Mouse (Mus musculus): ENCODE results near the gene Crtc2. TPM values are rescaled to one million over a fixed set of nuclear protein-coding genes. Genes with fewer than 3 reads are reported as not detected.

Crtc2 gene
- polyA plus RNA-seq, 1 experiment from 2014 or later = 17.5 TPM

- ATAC-seq (replicated peaks; ENCODE audit: low FRiP score, low TSS enrichment, low read depth) (no peak), DNase-seq (ENCODE audit: low spot score) (no peak)
- Histone ChIP-seq H3K27me3 (replicated peaks; ENCODE audit: control insufficient read depth, insufficient read depth, low read length) (no peaks in the 10 kb centered on the region), H3K4me1 (replicated peaks; ENCODE audit: control insufficient read depth, insufficient read depth, low read length) (0 out of 2 replicates have a peak, but pooled peaks cover 3% of the 10 kb centered on the region), H3K9ac (ENCODE audit: low read length) (peak overlapping the region; percentile 80), H3K4me3 (ENCODE audit: low read depth, low read length) (peak overlapping the region; percentile 83), H3K27ac (ENCODE audit: low read depth) (peak overlapping the region; percentile 95; the same call in 1 of the 2 replicates), H3K9me3 (ENCODE audit: control insufficient read depth, low read length) (no peaks in the 10 kb centered on the region; the same call in 1 of the 2 replicates), H3K36me3 (ENCODE audit: control insufficient read depth, insufficient read depth, low read length) (peaks cover 21% of the 10 kb centered on the region), H3K4me2 (ENCODE audit: low read length) (peak overlapping the region; percentile 64)
- 10% methylated on average over 8 of the region's 8 CpGs for WGBS
These were observed 22.9 kb upstream of the Crtc2 start for GRCm38 (mm10) chr3:90231075-90231474.

DNA sequence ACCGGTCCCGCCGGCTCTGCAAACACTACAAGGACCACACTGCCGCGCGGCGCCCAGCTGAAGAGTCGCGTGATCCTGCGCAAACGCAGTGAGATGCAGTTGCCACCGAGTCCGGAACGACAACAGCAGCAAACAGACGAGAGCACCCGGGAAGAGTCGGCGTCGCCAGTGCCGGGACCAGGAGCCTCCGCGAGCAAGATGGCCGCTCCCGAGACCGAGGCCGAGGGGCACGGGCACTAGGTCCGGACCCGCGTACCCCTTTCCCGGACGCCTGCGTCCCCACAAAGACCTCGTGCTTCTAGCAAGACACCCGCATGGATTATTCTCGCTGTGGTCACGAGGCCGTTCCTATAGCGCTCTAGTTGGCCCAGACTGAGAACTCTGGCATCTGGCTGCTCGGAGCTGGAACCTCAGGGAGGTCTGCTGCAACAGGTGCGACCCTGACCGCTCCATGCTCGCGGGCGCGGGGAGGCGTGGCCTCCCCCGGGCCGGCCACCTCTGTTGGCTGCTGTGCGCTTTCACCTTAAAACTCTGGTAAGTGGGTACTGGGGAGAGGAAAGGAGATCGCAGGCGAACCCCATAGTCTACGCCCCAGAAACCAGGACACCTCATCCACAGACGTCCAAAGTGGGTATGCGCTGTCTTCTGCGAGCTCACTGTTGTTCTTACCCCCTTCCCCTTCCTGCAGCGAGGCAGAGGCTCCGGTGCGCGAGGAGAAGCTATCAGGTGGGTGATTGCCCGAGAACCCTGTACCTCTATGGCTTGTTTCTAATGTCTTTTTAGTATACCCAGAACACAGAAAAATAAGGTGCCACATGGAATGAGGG is 22.2 kb upstream of the Crtc2 start, which contains the start of gene Jtb:
Gene Jtb (plus strand): TSS at position 91 of the 827 bp plus-strand sequence.
- Histone ChIP-seq H3K27me3 (replicated peaks; ENCODE audit: control insufficient read depth, insufficient read depth, low read length) (no peaks in the 10 kb centered on the region), H3K36me3 (ENCODE audit: control insufficient read depth, insufficient read depth, low read length) (peaks cover 21% of the 10 kb centered on the region), H3K4me2 (ENCODE audit: low read length) (peak within 1 kb of the TSS; percentile 64), H3K9ac (ENCODE audit: low read length) (peak within 1 kb of the TSS; percentile 80), H3K4me1 (replicated peaks; ENCODE audit: control insufficient read depth, insufficient read depth, low read length) (0 out of 2 replicates have a peak, but pooled peaks cover 3% of the 10 kb centered on the region), H3K27ac (ENCODE audit: low read depth) (peak within 1 kb of the TSS; percentile 95), H3K9me3 (ENCODE audit: control insufficient read depth, low read length) (no peaks in the 10 kb centered on the region; the same call in 1 of the 2 replicates), H3K4me3 (ENCODE audit: low read depth, low read length) (peak within 1 kb of the TSS; percentile 83)
- WGBS = 0% methylated on average over 61 of the region's 61 CpGs
- ATAC-seq (replicated peaks; ENCODE audit: low FRiP score, low TSS enrichment, low read depth) (peak; percentile 97), DNase-seq (ENCODE audit: low spot score) (peak; percentile 94)

DNA sequence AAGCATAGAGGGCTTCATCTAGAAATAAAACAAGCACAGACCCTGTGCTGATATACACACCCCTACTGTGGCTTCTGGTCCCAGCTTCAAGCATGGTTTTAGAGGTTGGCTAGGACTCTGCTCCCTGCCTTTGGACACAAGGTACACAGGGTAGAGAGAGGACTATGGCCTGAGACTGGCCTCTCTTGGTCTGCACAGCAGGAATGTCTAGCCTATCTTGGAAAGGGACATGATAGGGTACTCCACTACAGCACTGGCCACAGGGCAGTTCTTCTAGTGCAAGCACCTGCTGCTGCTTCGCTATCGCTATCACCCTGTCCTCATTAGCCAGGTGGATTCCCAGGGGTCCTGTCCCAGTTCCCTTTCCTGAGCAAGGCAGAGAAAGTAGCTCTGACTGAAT is 12.7 kb upstream of the Crtc2 start:
- Histone ChIP-seq H3K27ac (ENCODE audit: low read depth) (no peak overlapping the region), H3K27me3 (replicated peaks; ENCODE audit: control insufficient read depth, insufficient read depth, low read length) (no peaks in the 10 kb centered on the region), H3K4me2 (ENCODE audit: low read length) (no peak overlapping the region), H3K9ac (ENCODE audit: low read length) (no peak overlapping the region), H3K9me3 (ENCODE audit: control insufficient read depth, low read length) (no peaks in the 10 kb centered on the region), H3K4me1 (replicated peaks; ENCODE audit: control insufficient read depth, insufficient read depth, low read length) (peaks cover 9% of the 10 kb centered on the region), H3K4me3 (ENCODE audit: low read depth, low read length) (no peak overlapping the region), H3K36me3 (ENCODE audit: control insufficient read depth, insufficient read depth, low read length) (0 out of 2 replicates have a peak, but pooled peaks cover 3% of the 10 kb centered on the region)
- DNase-seq (ENCODE audit: low spot score) (no peak), ATAC-seq (replicated peaks; ENCODE audit: low FRiP score, low TSS enrichment, low read depth) (no peak)
- WGBS = 93% methylated on average over 2 of the region's 2 CpGs

DNA sequence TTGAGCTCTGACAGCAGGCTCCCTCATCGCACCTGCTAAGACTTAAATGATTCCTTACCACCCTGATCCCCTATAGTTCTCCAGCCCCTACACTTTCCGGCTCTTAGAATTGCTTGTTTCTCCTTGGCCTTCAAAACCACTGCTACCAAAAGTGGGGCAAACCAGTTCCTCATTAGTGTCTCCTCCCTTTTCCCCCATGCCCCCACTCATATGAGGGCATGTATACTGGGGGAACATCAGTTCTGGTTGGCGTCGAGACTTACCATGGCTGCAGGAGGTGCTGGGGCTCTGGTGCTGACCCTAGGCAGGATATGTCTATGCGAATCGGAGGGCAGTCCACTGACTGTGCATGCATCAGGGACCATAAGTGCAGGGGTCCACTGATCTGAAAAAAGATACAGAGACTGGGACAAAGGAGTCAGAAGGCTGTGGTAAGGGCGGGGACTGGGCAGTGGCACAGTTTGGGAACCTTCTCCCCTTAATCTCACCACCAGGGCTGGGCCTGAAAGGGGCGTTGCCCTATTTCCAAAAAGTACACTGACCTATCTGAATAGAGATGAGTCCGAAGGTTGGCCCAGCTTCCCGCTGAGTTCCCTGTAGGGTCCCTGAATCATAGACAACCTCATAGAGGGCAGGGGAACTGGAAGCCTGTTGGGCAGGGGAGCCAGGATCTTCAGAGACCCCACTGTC is 12.1 kb upstream of the Crtc2 start:
- H3K9ac ChIP-seq (ENCODE audit: low read length) = no peak overlapping the region
- WGBS = 80% methylated on average over 10 of the region's 10 CpGs
- H3K36me3 ChIP-seq (ENCODE audit: control insufficient read depth, insufficient read depth, low read length) = 0 out of 2 replicates have a peak, but pooled peaks cover 3% of the 10 kb centered on the region
- H3K9me3 ChIP-seq (ENCODE audit: control insufficient read depth, low read length) = no peaks in the 10 kb centered on the region
- H3K4me3 ChIP-seq (ENCODE audit: low read depth, low read length) = no peak overlapping the region
- ATAC-seq (replicated peaks; ENCODE audit: low FRiP score, low TSS enrichment, low read depth) (no peak), DNase-seq (ENCODE audit: low spot score) (no peak)
- H3K4me2 ChIP-seq (ENCODE audit: low read length) = peak overlapping the region; percentile 68; the same call in 1 of the 2 replicates
- peaks cover 9% of the 10 kb centered on the region for H3K4me1 ChIP-seq (replicated peaks; ENCODE audit: control insufficient read depth, insufficient read depth, low read length)
- no peaks in the 10 kb centered on the region for H3K27me3 ChIP-seq (replicated peaks; ENCODE audit: control insufficient read depth, insufficient read depth, low read length)
- no peak overlapping the region for H3K27ac ChIP-seq (ENCODE audit: low read depth)

- H3K36me3 ChIP-seq (ENCODE audit: control insufficient read depth, insufficient read depth, low read length) = no peaks in the 10 kb centered on the region
- H3K9me3 ChIP-seq (ENCODE audit: control insufficient read depth, low read length) = no peaks in the 10 kb centered on the region
- no peaks in the 10 kb centered on the region for H3K27me3 ChIP-seq (replicated peaks; ENCODE audit: control insufficient read depth, insufficient read depth, low read length)
- peak within 1 kb of the TSS; percentile 12 for H3K27ac ChIP-seq (ENCODE audit: low read depth)
- H3K9ac ChIP-seq (ENCODE audit: low read length) = peak within 1 kb of the TSS; percentile 35
- DNase-seq (ENCODE audit: low spot score) = peak; percentile 73
- peak within 1 kb of the TSS; percentile 68 for H3K4me2 ChIP-seq (ENCODE audit: low read length)
- WGBS = 4% methylated on average over 19 of the region's 19 CpGs
- peak; percentile 48 for ATAC-seq (replicated peaks; ENCODE audit: low FRiP score, low TSS enrichment, low read depth)
- H3K4me3 ChIP-seq (ENCODE audit: low read depth, low read length) = peak within 1 kb of the TSS; percentile 37
- peaks cover 12% of the 10 kb centered on the region for H3K4me1 ChIP-seq (replicated peaks; ENCODE audit: control insufficient read depth, insufficient read depth, low read length)
These were observed 10.8 kb upstream of the Crtc2 start, which contains the start of gene Creb3l4 for GRCm38 (mm10) chr3:90242984-90243775. TSS of gene Creb3l4 (minus strand) at chr3:90243512.

- no peak overlapping the region for H3K9ac ChIP-seq (ENCODE audit: low read length)
- 73% methylated on average over 2 of the region's 2 CpGs for WGBS
- H3K27me3 ChIP-seq (replicated peaks; ENCODE audit: control insufficient read depth, insufficient read depth, low read length) = no peaks in the 10 kb centered on the region
- H3K9me3 ChIP-seq (ENCODE audit: control insufficient read depth, low read length) = no peaks in the 10 kb centered on the region
- H3K27ac ChIP-seq (ENCODE audit: low read depth) = no peak overlapping the region
- no peak overlapping the region for H3K4me2 ChIP-seq (ENCODE audit: low read length)
- no peak for DNase-seq (ENCODE audit: low spot score)
- peaks cover 6% of the 10 kb centered on the region for H3K36me3 ChIP-seq (ENCODE audit: control insufficient read depth, insufficient read depth, low read length)
- ATAC-seq (replicated peaks; ENCODE audit: low FRiP score, low TSS enrichment, low read depth) = no peak
- H3K4me1 ChIP-seq (replicated peaks; ENCODE audit: control insufficient read depth, insufficient read depth, low read length) = peaks cover 17% of the 10 kb centered on the region
- H3K4me3 ChIP-seq (ENCODE audit: low read depth, low read length) = no peak overlapping the region
These were observed 8.6 kb upstream of the Crtc2 start for GRCm38 (mm10) chr3:90245406-90245805.

DNA sequence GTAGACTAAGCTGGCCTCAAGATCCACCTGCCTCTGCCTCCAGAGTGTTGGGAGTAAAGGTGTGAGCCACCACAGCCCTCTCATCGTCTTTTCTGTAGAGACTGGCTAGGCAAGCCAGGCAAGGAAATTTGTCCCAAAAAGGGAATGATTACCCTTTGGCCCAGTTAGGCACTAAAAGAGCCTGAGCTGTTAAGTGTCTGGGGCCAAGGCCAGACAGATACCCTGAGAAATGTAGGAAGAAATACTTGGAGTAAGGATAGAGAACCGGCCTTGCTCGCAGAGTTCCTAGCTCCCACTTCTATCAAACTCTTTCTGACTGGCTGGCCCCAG is 6.4 kb upstream of the Crtc2 start:
- under 1% methylated on average over 3 of the region's 3 CpGs for WGBS
- ATAC-seq (replicated peaks; ENCODE audit: low FRiP score, low TSS enrichment, low read depth) (peak; percentile 38), DNase-seq (ENCODE audit: low spot score) (no peak)
- peaks cover 15% of the 10 kb centered on the region for H3K4me1 ChIP-seq (replicated peaks; ENCODE audit: control insufficient read depth, insufficient read depth, low read length)
- peaks cover 19% of the 10 kb centered on the region for H3K36me3 ChIP-seq (ENCODE audit: control insufficient read depth, insufficient read depth, low read length)
- peak overlapping the region; percentile 81 for H3K9ac ChIP-seq (ENCODE audit: low read length)
- no peaks in the 10 kb centered on the region for H3K27me3 ChIP-seq (replicated peaks; ENCODE audit: control insufficient read depth, insufficient read depth, low read length)
- peak overlapping the region; percentile 93 for H3K4me2 ChIP-seq (ENCODE audit: low read length)
- peak overlapping the region; percentile 95 for H3K27ac ChIP-seq (ENCODE audit: low read depth)
- H3K9me3 ChIP-seq (ENCODE audit: control insufficient read depth, low read length) = no peaks in the 10 kb centered on the region
- peak overlapping the region; percentile 79 for H3K4me3 ChIP-seq (ENCODE audit: low read depth, low read length)
